Mouse (Mus musculus): Measurements from ENCODE around the gene Adamtsl4.
A peak's percentile ranks its signal among the peaks of the same experiment; 100 is the strongest.
"Not testable (repeated sequence)": the region's sequence is repeated elsewhere in the genome, so short reads cannot be mapped to it uniquely, and the experiment has no call there.

Adamtsl4 gene

DNA sequence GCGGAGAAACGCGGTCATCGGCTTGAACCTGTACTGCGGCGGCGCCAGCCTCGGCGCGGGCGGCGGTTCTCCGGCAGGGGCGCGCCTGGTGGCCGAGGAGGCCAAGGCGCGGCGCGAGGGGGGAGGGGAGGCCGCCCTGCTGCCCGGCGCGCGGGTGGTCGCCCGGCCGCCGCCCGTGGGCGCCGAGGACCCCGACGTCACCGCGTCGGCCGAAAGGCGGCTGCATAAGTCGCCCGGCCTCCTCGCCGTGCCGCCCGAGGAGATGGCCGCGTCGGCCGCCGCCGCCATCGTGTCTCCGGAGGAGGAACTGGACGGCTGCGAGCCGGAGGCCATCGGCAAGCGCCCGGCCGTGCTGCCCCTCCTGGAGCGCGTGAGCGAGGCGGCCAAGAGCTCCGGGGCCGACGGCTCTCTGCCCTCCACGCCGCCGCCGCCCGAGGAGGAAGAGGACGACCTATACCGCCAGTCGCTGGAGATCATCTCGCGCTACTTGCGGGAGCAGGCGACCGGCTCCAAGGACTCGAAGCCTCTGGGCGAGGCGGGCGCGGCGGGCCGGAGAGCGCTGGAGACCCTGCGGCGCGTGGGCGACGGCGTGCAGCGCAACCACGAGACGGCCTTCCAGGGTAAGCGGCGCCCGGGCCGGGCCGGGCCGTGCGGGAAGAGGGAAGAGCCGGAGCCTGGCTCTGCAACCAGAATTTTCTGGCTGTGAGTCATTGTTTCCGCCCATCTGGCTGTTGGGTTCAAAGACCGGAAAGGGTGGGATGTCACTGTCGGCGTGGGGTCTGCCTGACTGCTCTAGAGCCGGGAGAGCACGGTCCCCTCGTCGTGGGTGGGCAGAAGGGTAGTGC is 28.6 kb downstream of the Adamtsl4 start:
- DNase-seq = peak; percentile 86

DNA sequence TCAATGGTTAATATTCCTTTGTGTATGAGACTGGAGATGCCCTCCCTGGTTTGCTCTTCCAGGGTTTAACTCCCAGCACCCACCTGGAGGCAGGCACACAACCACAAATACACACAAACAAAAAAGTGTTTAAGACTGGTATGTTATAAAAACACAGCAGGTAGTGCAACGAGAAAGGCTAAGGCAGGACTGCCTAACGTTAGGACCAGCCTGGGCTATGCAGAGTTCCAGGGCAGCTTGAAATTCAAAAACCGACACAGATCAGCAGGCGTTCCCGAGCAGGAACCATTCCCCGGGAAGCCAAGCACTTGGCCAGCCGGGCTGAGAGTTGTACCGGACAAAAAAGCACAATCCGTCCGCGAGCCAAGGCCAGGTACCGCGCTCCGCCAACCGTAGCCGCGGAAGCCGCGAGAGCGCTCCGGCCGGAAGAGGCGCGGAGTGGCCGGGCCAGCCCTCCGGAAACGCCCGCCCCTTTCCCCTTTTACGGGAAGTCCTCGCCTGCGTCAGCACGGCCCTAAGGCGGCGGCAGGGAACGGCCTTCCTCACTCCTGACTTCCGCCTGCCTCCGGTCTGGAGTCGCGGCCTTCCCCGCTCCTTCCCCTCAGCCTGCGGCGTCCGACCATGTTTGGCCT is 29.4 kb downstream of the Adamtsl4 start, which contains the start of gene Mcl1:
Gene Mcl1 (plus strand): TSS at position 553 of the 632 bp plus-strand sequence.
- DNase-seq = peak; percentile 94

DNA sequence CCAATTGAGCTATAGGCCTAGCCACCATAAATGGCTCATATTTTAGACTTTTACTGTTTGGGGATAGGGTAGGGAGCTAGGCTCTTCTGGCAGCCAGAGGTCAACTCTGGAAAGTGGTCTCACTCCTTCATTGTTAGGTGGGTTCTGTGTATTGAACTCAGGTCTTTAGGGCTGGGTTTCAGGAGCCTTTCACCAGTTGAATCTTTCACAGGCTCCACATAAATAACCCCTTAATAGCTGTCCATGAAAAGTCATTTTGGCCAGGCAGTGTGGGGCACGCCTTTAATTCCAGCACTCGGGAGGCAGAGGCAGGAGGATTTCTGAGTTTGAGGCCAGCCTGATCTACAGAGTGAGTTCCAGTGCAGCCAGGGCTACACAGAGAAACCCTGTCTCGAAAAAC is 30.0 kb downstream of the Adamtsl4 start:
- no peak for DNase-seq

DNA sequence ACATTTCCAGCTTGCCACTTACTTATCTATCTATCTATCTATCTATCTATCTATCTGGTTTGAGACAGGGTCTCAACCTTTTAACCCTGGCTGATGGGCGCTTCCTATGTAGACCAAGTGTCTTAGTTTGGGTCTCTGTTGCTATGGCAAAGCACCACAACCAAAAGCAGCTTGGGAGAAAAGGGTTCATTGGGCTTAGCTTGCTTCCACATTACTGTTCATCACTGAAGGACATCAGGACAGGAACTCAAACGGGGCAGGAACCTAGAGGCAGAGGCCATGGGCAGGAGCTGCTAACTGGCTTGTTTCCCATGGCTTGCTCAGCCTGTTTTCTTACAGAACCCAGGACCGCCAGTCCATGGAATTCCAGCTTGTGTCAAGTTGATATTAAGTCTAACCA is 30.6 kb downstream of the Adamtsl4 start:
- DNase-seq = no peak

DNA sequence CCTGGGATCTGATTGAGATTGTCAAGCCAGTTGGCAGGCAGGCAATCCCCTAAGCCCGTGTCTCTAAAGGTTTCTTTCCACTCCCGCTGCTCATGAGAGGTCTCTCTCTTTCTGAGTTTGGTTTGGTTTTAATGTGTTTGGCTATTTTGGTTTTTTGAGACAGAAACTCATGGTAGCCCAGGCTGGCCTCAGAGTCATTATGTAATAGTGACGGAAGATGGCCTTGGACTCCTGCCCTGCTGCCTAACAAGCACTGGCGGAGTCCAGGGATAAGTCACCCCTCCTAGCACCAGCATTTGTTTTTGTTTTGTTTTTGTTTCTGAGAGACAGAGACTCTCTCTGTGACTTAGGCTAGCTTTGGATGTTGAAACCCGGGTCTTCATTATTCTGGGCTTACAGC is 32.3 kb downstream of the Adamtsl4 start:
- DNase-seq = no peak

DNA sequence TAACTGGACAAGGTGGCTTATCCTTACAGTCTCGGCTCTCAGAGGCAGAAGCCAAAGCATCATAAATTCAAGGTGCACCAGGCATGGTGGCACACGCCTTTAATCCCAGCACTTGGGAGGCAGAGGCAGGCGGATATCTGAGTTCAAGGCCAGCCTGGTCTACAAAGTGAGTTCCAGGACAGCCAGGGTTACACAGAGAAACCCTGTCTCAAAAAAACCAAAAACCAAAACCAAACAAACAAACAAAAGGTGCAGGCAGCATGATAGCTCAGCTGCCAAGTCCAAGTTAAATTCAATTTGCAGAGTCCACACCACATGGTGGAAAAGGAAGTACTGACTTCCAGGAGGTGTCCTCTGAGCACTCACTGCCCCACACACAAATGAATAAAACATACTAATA is 33.3 kb downstream of the Adamtsl4 start:
- DNase-seq = not testable (repeated sequence)

DNA sequence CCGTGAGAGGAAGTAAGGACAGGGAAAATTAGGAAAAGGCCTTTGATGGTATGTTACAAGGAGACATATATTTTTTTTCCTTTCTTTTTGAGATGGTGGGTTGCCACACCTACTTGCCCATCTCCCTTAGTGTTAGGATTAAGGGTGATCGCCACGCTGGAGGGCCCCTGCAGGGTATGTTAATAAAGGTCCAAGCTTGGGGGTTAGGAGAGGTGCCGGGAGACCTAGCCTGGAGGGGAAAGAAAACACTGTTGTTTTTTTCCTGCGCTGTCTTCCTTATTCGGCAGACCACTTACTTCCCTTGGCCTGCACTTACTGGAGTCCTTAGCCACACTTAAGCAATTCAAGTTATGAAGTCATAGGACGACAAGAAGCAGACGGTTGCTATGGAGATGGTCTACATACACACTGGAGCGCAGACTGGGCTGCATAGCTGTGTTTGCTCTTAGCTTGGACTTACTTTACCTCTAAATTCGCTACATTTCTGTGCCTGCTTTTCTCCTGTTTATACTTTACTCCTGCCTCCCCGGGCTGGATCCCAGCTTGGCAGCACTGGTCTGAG is 34.2 kb downstream of the Adamtsl4 start:
- no peak for DNase-seq

DNA sequence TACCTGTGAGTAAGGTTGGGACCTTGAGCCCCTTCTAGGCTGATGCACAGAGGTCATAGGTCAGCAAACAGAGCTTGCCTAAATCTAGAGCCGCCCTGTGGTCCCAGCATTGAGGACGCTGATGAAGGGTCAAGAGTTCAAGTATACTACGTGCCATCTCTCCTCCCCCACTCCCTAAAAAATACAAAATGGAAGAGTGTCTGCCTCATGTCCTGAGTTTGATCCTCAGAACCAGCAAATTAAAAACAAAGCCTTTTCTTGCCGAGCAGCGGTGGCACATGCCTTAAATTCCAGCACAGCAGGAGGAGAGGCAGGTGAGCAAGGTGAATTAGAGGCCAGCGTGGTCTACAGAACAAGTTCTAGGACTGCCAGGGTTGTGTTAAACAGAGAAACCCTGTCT is 34.8 kb downstream of the Adamtsl4 start:
- no peak for DNase-seq

DNA sequence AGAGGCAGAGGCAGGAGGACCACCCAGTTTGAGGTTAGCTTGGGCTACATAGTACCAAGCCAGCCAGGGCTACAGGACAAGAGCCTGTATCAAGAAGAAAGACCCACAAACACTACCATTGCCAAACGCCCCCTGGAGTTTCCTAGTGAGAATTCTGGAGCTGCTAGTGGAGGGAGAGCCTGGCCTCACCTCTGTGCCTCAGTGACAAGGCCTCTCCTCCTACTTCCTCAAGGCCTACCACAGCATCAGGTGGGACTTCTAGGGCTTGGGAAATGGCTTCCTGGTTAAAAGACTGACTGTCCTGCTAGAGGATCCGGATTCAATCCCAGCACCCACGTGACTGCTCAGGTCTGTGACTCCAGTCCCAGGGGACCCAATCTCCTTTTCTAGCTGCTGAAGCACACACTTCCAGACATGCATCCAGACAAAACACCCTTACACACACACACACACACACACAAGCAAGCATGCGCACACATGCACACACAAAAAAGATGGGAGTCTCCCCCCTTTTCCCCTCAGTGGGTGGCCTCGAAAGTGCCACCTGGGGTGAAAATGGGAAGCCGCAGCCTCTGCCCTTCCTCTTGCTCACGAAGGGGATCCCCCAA is 35.4 kb downstream of the Adamtsl4 start:
- peak; percentile 42 for DNase-seq

DNA sequence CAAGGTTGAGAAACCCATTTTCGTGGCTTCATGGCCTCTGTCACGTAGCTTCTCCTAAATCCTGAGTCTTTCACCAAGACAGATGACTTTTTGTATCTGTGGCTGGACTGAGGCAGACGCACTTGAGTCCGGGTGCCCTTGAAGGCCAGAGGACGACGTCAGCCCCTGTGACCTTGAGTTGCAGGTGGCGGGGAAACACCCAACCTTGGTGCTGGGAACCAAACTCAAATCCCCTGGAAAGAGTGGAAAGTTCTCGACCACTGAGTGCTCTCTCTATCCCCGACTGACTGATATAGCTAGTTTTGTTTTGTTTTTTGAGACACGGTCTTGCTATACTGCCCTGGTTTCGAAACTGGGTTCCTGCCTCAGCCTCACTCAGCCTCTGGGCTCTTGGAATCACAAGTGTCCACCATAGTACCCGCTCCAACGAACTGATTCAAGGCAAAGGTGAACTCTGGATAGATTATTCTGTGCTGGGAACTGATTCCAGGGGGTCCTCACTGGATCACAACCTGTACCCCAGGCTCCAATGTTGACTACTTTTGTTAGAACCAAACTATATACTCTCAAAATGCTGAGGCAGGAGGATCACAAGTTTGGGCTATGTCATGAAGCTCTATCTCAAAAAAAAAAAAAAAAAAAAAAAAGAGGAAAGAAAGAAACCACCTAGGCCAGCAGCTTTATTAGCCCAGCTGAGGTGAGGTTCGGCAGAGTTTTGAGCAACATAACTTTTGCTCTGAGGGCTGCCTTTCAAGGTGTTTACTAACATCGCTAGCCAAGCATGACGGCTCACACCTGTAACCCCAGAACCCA is 36.1 kb downstream of the Adamtsl4 start:
- DNase-seq = no peak

DNA sequence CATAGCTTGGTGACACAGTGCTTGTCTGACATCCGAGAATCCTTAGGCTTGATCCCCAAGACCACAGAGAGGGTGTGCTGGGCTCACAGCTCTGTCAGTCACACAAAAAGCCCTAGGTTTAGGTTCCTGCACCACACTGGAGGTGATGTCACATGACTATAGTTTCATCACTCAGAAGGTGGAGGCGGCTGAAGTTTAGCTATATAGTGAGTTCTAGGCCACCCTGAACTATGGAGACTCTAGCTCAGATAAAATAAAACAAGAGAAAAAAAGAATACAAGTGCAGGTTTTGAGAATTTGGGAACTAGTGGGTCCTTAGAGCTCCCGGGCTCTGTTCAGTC is 36.7 kb downstream of the Adamtsl4 start:
- no peak for DNase-seq

DNA sequence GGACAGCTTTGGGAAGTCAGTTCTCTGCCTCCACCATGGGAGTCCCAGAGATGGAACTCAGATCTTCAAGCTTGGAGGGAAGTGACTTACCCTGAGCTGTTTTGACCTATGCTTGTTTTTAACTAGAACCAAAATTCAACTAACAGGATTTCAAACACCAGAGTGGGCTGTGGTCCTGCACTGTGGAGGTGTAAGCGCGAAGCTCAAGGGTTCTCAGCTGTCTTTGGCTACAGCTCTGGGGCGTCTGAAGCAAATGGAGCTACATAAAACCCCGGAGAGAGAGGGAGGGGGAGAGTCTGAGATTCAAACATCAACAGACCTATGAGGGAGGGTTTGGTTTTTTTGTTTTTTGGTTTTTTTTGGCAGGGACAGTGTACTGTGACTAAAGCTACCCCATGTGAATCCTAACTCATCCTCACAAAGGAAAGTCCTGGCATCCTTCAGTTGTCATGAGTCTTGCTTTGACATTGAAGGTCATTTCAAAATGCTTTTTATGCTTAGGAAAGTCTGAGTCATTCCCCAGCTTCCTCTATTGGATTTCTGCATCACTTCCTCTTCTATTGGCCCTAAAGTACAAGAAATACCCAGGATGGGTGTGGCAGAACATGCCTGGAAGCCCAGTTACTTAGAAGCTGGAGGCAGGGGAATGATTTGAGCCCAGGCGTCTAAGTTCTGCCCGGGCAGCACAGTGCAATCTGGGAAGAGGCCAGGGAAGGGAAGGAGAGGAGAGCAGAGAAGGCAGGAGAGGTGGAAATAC is 37.3 kb downstream of the Adamtsl4 start:
- DNase-seq = no peak

DNA sequence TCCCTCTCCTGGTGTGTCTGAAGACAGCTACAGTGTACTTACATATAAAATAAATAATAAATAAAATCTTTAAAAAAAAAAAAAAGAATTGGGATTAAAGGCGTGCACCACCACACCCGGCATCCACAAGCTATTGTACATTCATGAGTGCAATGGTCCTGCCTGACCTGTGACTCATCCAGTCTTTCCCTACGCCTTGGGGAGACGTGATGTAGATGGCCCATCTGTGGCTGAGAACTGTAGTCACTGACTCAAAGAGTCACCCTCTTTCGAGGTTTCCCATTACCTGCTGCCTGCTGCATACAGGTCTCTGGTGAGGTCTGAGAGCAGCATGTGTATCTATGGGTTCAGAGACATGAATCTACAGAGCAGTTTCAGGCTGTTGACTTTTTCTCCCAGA is 39.7 kb downstream of the Adamtsl4 start:
- DNase-seq = no peak

DNA sequence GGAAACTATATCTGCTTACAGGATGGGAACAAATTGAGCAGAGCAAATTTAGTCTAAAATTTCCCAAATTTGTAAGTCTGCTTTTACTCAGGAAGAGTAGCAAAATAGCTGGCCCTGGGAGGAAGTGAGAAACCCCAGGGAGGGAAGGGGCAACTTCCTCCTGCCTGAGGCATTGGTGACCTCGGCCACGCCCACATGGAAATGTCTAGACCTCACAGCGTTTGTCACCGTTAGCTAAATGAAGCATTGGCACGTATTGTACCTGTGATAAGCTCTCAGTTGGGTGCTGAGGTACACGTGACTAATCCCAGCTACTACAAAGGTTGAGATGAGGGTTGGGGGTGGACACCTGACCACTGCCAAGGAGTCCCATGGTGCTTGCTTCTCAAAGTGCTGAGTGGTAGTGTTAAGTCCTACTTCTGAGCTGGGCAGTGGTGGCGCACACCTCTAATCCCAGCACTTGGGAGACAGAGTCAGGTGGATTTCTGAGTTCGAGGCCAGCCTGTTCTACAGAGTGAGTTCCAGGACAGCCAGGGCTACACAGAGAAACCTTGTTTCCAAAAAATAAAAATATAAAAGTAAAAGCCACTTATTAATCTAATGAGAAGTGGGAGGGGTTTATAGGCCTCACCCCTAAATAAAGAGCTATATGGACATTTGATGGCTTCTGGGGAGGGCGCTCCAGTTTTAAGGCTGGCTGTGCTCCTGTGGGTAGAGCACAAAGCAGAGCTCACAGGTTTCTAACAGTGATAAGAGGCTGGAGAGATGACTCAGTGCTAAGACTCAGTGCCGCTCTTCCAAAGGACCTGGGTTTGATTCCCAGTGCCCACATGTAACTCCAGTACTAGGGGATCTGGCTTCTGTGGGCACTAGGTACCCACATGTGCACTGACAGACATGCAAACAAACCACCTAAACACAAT is 42.1 kb downstream of the Adamtsl4 start:
- peak; percentile 69 for DNase-seq

DNA sequence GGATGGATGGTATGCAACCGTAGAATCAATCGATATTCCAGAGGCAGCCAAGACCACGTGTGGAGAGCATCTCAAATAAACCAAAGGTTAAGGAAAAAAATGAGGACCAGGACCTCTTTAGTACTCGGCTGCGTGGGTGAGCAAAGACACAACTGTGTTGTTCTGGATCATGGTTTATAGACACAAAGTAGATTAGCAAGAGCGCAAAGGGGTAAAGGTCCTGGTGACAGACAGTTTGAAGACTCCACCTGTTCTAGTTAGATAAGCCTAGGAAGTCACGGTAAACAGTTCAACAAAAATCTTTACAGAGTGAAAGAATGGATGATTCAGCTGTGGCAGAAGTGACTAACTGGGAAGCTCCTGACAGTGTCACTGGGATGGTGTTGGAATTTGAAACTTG is 44.6 kb downstream of the Adamtsl4 start:
- no peak for DNase-seq

DNA sequence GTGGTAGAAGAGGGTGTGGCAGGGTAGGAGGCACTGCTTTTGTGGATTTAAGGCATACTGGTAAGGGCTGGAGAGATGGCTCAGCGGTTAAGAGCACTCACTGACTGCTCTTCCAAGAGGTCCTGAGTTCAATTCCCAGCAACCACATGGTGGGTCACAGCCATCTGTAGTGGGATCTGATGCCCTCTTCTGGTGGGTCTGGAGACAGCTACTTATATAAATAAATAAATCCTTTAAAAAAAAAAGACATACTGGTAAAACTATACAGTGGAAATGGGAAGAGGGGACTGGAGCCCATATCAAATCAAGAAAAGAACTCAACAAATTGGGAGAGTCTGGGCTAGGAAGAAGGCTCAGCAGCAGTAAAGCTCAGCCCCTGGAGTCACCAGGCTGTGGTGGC is 48.0 kb downstream of the Adamtsl4 start:
- DNase-seq = peak; percentile 34

DNA sequence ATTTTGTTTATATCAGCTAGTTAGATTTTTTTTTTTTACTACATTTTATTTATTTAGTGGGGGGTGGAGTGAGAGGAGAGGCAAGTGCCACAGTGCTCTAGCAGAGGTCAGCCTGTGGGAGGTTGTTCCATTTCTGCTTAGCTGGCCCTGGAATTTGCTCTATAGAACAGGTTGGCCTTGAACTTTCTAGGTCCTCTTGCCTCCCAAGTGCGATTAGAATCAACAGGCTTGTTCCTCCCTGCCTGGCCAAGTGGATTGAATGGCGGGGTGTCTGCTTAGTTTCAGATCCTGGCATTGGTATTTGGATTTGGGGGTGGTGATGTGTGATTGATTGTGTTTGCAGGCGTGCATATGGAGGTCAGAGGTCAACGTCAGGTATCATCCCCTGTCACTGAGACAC is 51.6 kb downstream of the Adamtsl4 start:
- DNase-seq = no peak

DNA sequence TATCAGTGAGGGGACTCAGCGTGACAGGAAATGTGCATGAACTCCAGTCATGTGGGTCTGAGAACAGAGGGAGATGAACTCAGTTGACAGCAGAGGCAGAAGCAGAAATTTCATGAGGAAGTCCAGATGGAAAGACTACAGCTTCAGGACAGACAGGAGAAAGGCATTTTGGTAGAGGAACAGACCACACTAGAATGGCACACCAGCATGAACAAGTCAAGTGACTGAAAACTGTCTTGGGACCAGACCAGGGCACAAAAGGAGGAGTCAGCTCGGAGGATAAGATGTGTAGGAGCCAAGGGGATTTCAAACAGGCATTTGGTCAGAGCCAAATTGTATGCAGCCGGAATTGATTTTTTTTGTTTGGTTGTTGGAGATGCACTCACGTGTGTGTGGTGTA is 52.1 kb downstream of the Adamtsl4 start:
- DNase-seq = no peak

DNA sequence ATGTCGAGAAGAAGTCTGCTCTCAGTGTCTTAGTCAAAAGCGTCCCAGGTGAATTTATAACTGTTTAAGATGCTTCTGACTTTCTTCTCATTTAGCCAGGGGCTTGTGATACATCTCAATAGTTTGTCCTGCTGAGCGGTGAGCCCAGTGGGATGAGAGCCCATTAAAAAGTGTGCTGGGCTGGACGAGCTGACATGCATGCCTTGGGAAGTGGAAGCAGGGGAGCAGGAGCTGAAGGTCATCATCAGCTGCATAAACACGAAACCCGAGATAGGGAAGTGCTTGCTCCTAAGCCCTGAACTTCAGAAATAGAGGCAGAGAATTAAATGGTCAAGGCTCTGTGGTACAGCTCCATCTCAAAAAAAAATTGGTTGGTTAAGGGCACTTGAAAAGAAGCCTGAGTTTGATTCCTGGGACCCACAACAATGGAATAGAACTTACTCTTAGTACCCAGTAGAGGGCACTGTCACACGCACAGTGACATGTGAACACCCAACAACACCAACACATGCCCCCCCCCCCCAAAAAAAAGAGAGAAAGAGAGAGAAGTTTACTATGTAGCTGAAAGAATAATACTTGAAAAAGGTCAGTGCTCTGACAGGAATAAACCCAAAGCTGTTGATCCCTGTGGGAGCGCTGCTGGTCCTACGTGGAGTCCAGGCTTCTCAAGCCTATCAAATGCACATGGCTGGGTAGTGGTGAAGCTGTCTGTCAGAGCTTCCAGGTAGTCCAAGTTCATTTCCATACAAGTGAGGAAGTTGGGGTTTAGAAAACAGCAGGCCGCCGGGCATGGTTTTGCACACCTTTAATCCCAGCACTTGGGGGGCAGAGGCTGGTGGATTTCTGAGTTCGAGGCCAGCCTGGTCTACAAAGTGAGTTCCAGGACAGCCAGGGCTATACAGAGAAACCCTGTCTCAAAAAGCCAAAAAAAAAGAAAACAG is 54.8 kb downstream of the Adamtsl4 start:
- DNase-seq = no peak

DNA sequence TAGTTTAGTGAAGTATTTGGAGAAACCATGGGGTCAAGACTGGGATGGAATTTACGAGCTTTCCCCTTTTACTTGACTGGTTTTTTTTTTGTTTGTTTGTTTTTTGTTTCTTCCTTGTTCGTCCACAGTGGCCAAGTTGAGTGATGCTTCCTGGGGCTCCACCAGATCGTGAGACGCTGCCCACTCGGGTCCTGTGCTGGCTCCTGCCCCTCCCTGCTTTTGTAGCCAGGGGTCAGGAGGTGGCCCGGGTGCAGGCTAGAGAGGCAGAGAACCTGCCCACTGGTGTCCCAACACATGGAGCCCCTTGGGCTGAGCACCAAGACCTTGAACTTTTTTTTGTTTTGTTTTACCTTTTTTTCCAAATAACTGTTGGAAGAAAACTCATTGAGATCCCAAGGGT is 56.4 kb downstream of the Adamtsl4 start:
- no peak for DNase-seq
